Mouse (Mus musculus): ENCODE data around the gene Iffo2. TPM values are rescaled to one million over a fixed set of nuclear protein-coding genes. Genes with fewer than 3 reads are reported as not detected.

Iffo2 gene
- total and polyA plus RNA-seq, 3 experiments = 1.3 to 2.7 TPM; not detected in 1

DNA sequence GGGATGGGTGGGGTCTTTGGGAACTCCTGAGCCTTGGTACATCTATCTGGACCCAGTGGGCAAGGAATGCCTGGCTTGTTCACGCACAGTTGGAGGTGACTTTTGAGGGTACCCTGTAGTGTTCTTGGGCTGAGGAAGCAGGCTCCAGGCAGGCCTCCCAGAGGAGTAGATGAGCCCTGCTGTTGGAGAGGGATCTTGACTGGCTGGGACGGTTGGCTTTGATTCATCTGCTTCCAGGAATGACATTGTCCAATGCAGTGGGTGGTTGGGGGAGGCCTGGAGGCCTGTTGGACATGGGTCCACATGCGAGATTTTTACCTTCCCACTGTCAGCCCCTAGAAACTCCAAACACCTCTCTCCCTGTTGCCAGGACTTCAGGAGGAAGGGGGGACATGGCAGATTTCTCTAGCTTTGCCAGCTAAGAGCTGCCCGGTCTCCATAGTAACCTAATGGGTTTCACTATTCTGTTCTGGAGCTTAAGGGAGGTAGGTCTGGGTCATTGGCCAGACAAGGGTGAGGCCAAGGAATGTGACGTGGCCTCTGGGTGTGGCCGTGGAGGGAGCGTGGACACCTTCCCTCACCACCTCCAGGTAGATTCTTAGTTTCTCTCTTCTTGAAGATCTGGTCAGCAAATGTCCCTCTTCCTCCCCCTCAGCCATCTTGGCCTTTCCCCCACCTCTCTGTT lies 101.4 kb downstream of the Iffo2 start:
- no peak overlapping the region for H3K9ac ChIP-seq (ENCODE audit: control insufficient read depth, low read depth, low read length, poor library complexity, severe bottlenecking)
- no peak for DNase-seq (ENCODE audit: low read depth, low spot score)
- TF ChIP-seq MAZ (IDR thresholded peaks at IDR 0.05; ENCODE audit: low read depth, low read length) (no peak), GABPA (IDR thresholded peaks at IDR 0.05; ENCODE audit: low read depth, low read length) (no peak), USF2 (IDR thresholded peaks at IDR 0.05; ENCODE audit: borderline replicate concordance in 1 of 2, insufficient read depth in 1 of 2, low read depth in 1 of 2, low read length in 2 of 2) (no peak), MYC (IDR thresholded peaks at IDR 0.05; ENCODE audit: low read depth, low read length) (no peak), CHD2 (IDR thresholded peaks at IDR 0.05; ENCODE audit: low read length) (no peak), ZNF384 (IDR thresholded peaks at IDR 0.05; ENCODE audit: low read depth, low read length) (no peak), NRF1 (IDR thresholded peaks at IDR 0.05; ENCODE audit: insufficient read depth, low read depth, low read length, poor library complexity, severe bottlenecking) (no peak), SMC3 (IDR thresholded peaks at IDR 0.05; ENCODE audit: low read depth, low read length) (no peak), HCFC1 (IDR thresholded peaks at IDR 0.05; ENCODE audit: low read depth, low read length) (no peak), RCOR1 (IDR thresholded peaks at IDR 0.05; ENCODE audit: low read depth, low read length) (no peak), MAFK (IDR thresholded peaks at IDR 0.05; ENCODE audit: borderline replicate concordance, low read depth, low read length) (no peak)
- H3K27me3 ChIP-seq (ENCODE audit: control insufficient read depth in 1 of 2, insufficient read depth in 2 of 2, low read length in 2 of 2) = no peaks in the 10 kb centered on the region
- H3K4me1 ChIP-seq (ENCODE audit: control insufficient read depth in 1 of 2, insufficient read depth in 2 of 2, low read length in 2 of 2) = no peaks in the 10 kb centered on the region
- no peaks in the 10 kb centered on the region for H3K9me3 ChIP-seq (replicated peaks; ENCODE audit: insufficient read depth, low read length)
- no peaks in the 10 kb centered on the region for H3K79me2 ChIP-seq (ENCODE audit: control insufficient read depth, insufficient read depth, low read length, poor library complexity)
- no peak overlapping the region for H3K27ac ChIP-seq (ENCODE audit: control insufficient read depth, low read depth, low read length)
- H3K36me3 ChIP-seq (ENCODE audit: control insufficient read depth in 1 of 2, insufficient read depth in 2 of 2, low read length in 2 of 2) = no peaks in the 10 kb centered on the region
- no peak overlapping the region for H3K4me3 ChIP-seq (ENCODE audit: control insufficient read depth in 1 of 2, insufficient read depth in 1 of 2, low read depth in 2 of 2, low read length in 2 of 2)

DNA sequence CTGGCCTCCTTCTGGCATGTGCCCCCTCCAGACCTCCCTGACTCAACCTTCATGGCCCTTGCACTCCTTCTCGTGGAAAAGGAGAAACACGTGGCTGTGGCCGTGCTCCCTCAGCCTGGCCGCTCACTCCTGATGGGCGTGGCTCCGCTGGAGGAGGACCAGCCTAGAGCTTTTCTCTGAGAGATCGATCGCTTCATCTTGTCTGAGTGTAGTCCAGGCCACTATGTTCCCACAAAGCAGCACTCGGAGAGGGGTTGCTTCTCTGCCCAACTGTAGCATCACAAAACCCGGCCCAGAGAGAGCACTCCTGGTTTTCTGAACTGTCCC lies 101.9 kb downstream of the Iffo2 start:
- Histone ChIP-seq H3K27ac (ENCODE audit: control insufficient read depth, low read depth, low read length) (no peak overlapping the region), H3K4me3 (ENCODE audit: control insufficient read depth in 1 of 2, insufficient read depth in 1 of 2, low read depth in 2 of 2, low read length in 2 of 2) (no peak overlapping the region), H3K9ac (ENCODE audit: control insufficient read depth, low read depth, low read length, poor library complexity, severe bottlenecking) (no peak overlapping the region), H3K36me3 (ENCODE audit: control insufficient read depth in 1 of 2, insufficient read depth in 2 of 2, low read length in 2 of 2) (no peaks in the 10 kb centered on the region), H3K79me2 (ENCODE audit: control insufficient read depth, insufficient read depth, low read length, poor library complexity) (no peaks in the 10 kb centered on the region), H3K9me3 (replicated peaks; ENCODE audit: insufficient read depth, low read length) (no peaks in the 10 kb centered on the region), H3K27me3 (ENCODE audit: control insufficient read depth in 1 of 2, insufficient read depth in 2 of 2, low read length in 2 of 2) (no peaks in the 10 kb centered on the region), H3K4me1 (ENCODE audit: control insufficient read depth in 1 of 2, insufficient read depth in 2 of 2, low read length in 2 of 2) (no peaks in the 10 kb centered on the region)
- no peak for DNase-seq (ENCODE audit: low read depth, low spot score)
- no peak for TF ChIP-seq TCF12 (IDR thresholded peaks at IDR 0.05; ENCODE audit: low read depth, low read length)
- no peak for TF ChIP-seq CHD2 (IDR thresholded peaks at IDR 0.05; ENCODE audit: low read length)
- TF ChIP-seq USF1 (IDR thresholded peaks at IDR 0.05; ENCODE audit: low read depth, low read length) = no peak
- no peak for TF ChIP-seq POLR2AphosphoS5 (IDR thresholded peaks at IDR 0.05; ENCODE audit: borderline replicate concordance, low read depth, low read length)
- no peak for TF ChIP-seq JUND (IDR thresholded peaks at IDR 0.05; ENCODE audit: low read depth, low read length)
- TF ChIP-seq ZNF384 (IDR thresholded peaks at IDR 0.05; ENCODE audit: low read depth, low read length) = no peak
- TF ChIP-seq USF2 (IDR thresholded peaks at IDR 0.05; ENCODE audit: borderline replicate concordance in 1 of 2, insufficient read depth in 1 of 2, low read depth in 1 of 2, low read length in 2 of 2) = no peak
- TF ChIP-seq BHLHE40 (IDR thresholded peaks at IDR 0.05; ENCODE audit: borderline replicate concordance, low read depth, low read length) = no peak
- no peak for TF ChIP-seq MAZ (IDR thresholded peaks at IDR 0.05; ENCODE audit: low read depth, low read length)
- no peak for TF ChIP-seq ZMIZ1 (IDR thresholded peaks at IDR 0.05; ENCODE audit: low read depth, low read length)
- no peak for TF ChIP-seq TAL1 (IDR thresholded peaks at IDR 0.05; ENCODE audit: low read length)
- no peak for TF ChIP-seq E2F4 (IDR thresholded peaks at IDR 0.05; ENCODE audit: borderline replicate concordance, low read depth, low read length)
- no peak for TF ChIP-seq ZKSCAN1 (IDR thresholded peaks at IDR 0.05; ENCODE audit: low read depth, low read length)
- TF ChIP-seq POLR2AphosphoS2 (IDR thresholded peaks at IDR 0.05; ENCODE audit: low read length) = no peak
- TF ChIP-seq SIN3A (IDR thresholded peaks at IDR 0.05; ENCODE audit: low read length) = no peak
- no peak for TF ChIP-seq RCOR1 (IDR thresholded peaks at IDR 0.05; ENCODE audit: low read depth, low read length)
